In the genomic region with DNA sequence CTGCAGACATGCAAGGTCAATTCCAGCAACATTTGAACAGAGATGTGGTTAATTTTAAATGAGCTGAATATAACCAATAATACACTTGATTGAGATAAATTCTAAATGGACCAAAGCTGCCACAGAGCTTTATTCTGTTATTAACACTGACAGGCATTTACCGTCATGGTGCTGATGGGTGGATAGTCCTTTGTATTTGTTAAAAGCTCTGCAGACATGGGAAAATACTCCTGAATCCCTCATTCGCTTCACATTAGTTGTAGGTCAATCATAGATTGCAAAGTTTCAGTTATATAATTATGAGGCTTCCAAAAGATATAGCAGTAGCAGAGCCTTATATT, we compare ENCODE assay signal across 17 mouse cellular contexts.
DNase-seq lines count a peak whose midpoint lies in the region; ATAC-seq and TF ChIP-seq lines count a peak whose summit lies in the region.
"Had no signal": no experiment of that assay in that cellular context is flagged by ENCODE, and none has a peak within 500 bp of the region (broad histone marks: within the 10 kb centered on the region; RNA-seq: fewer than 3 reads in every experiment).

No protein-coding gene starts in this region.

- no peak overlapping the region for H3K4me2 ChIP-seq in forebrain, embryonic 13.5 days
- no peak overlapping the region for H3K4me2 ChIP-seq in forebrain, postnatal 0 days (ENCODE audit: low read depth)
- H3K4me2 ChIP-seq in neural tube, embryonic 15.5 days: no peak overlapping the region
- H3K4me2 ChIP-seq: embryonic facial prominence, embryonic 12.5 days; heart, embryonic 15.5 days had no signal

- H3K4me3 ChIP-seq in layer of hippocampus, adult 2 months: no peak overlapping the region
- no peak overlapping the region for H3K4me3 ChIP-seq in forebrain, embryonic 13.5 days
- no peak overlapping the region for H3K4me3 ChIP-seq in forebrain, postnatal 0 days (ENCODE audit: low read depth, low read length)
- H3K4me3 ChIP-seq in neural tube, embryonic 15.5 days (replicated peaks): no peak overlapping the region
- H3K4me3 ChIP-seq: embryonic facial prominence, embryonic 12.5 days; erythroblast, embryonic 14.5 days; heart, embryonic 15.5 days had no signal

- H3K27ac ChIP-seq in layer of hippocampus, adult 2 months: 0 out of 2 replicates have a peak overlapping the region, but pooled peaks have one; percentile 23
- 0 out of 2 replicates have a peak overlapping the region, but pooled peaks have one; percentile 8 for H3K27ac ChIP-seq in forebrain, embryonic 13.5 days
- peak overlapping the region; percentile 85 for H3K27ac ChIP-seq in forebrain, postnatal 0 days (ENCODE audit: low read depth, low read length)
- H3K27ac ChIP-seq in neural tube, embryonic 15.5 days (replicated peaks): 0 out of 2 replicates have a peak overlapping the region, but pooled peaks have one; percentile 33
- H3K27ac ChIP-seq: embryonic facial prominence, embryonic 12.5 days; heart, embryonic 15.5 days had no signal

- peaks cover 13% of the 10 kb centered on the region for H3K4me1 ChIP-seq in forebrain, embryonic 13.5 days
- peaks cover 12% of the 10 kb centered on the region for H3K4me1 ChIP-seq in forebrain, postnatal 0 days (ENCODE audit: insufficient read depth)
- H3K4me1 ChIP-seq in neural tube, embryonic 15.5 days: peaks cover 5% of the 10 kb centered on the region; the same call in 1 of the 2 replicates
- H3K4me1 ChIP-seq: embryonic facial prominence, embryonic 12.5 days; heart, embryonic 15.5 days had no signal

- no peak for DNase-seq in layer of hippocampus, adult 2 months (ENCODE audit: low spot score in 2 of 2)
- DNase-seq in layer of hippocampus, postnatal 36 days: no peak
- DNase-seq in forebrain, postnatal 0 days: no peak
- DNase-seq in cerebellum, postnatal 4 days (ENCODE audit: low spot score in 2 of 2): no peak
- no peak for DNase-seq in adrenal gland, postnatal 10 days
- DNase-seq: adrenal gland, adult 2 months; cerebellum, adult 9-10 months; gastrocnemius, postnatal 36 days; left cerebral cortex, postnatal 4 days; liver, postnatal 0 days; lung, postnatal 10 days had no signal

- no peaks in the 10 kb centered on the region for H3K9me3 ChIP-seq in forebrain, embryonic 13.5 days (replicated peaks)
- no peaks in the 10 kb centered on the region for H3K9me3 ChIP-seq in forebrain, postnatal 0 days (ENCODE audit: low read length)
- H3K9me3 ChIP-seq in neural tube, embryonic 15.5 days (replicated peaks): no peaks in the 10 kb centered on the region
- H3K9me3 ChIP-seq: embryonic facial prominence, embryonic 12.5 days; heart, embryonic 15.5 days had no signal

- whole genome bisulfite sequencing in forebrain, embryonic 13.5 days: 30% methylated on average over 2 of the region's 2 CpGs
- 19% methylated on average over 2 of the region's 2 CpGs for WGBS in forebrain, postnatal 0 days
- WGBS in neural tube, embryonic 15.5 days: 46% methylated on average over 2 of the region's 2 CpGs

- H3K36me3 ChIP-seq in forebrain, embryonic 13.5 days (ENCODE audit: poor library complexity, severe bottlenecking): no peaks in the 10 kb centered on the region
- H3K36me3 ChIP-seq in forebrain, postnatal 0 days (ENCODE audit: insufficient read depth): no peaks in the 10 kb centered on the region
- H3K36me3 ChIP-seq in neural tube, embryonic 15.5 days: no peaks in the 10 kb centered on the region
- H3K36me3 ChIP-seq: embryonic facial prominence, embryonic 12.5 days; heart, embryonic 15.5 days had no signal

- no peaks in the 10 kb centered on the region for H3K27me3 ChIP-seq in forebrain, embryonic 13.5 days
- H3K27me3 ChIP-seq in forebrain, postnatal 0 days (ENCODE audit: insufficient read depth, low read length): no peaks in the 10 kb centered on the region
- no peaks in the 10 kb centered on the region for H3K27me3 ChIP-seq in neural tube, embryonic 15.5 days (replicated peaks)
- H3K27me3 ChIP-seq: embryonic facial prominence, embryonic 12.5 days; heart, embryonic 15.5 days had no signal

- ATAC-seq in forebrain, embryonic 13.5 days: no peak; the same call in none of the 2 replicates
- no peak for ATAC-seq in forebrain, postnatal 0 days
- ATAC-seq in neural tube, embryonic 15.5 days (ENCODE audit: low FRiP score): 0 out of 2 replicates have a peak, but pooled peaks have one; percentile 8
- ATAC-seq: intestine, postnatal 0 days; liver, postnatal 0 days had no signal

- no peak for TF ChIP-seq CTCF in layer of hippocampus, adult 2 months (conservative IDR thresholded peaks at IDR 0.05)
- TF ChIP-seq CTCF in forebrain, postnatal 0 days (IDR thresholded peaks at IDR 0.05; ENCODE audit: low read depth): no peak

- no peak overlapping the region for H3K9ac ChIP-seq in forebrain, embryonic 13.5 days
- no peak overlapping the region for H3K9ac ChIP-seq in forebrain, postnatal 0 days
- no peak overlapping the region for H3K9ac ChIP-seq in neural tube, embryonic 15.5 days (replicated peaks)
- H3K9ac ChIP-seq: embryonic facial prominence, embryonic 12.5 days; heart, embryonic 15.5 days; liver, postnatal 0 days had no signal

Comparison
In these comparisons a context has a peak if more than half of its experiments do, and no peak if none do; other contexts are left out.
1. H3K27ac ChIP-seq: peak in every context shown above with its lines; median percentile 85 in forebrain, postnatal 0 days; 33 in neural tube, embryonic 15.5 days; 23 in layer of hippocampus, adult 2 months; 8 in forebrain, embryonic 13.5 days.